Mouse (Mus musculus): ENCODE data around the gene Car15. TPM values are rescaled to one million over a fixed set of nuclear protein-coding genes. Genes with fewer than 3 reads are reported as not detected.
A peak's percentile ranks its signal among the peaks of the same experiment; 100 is the strongest.

Car15 gene
- total RNA-seq, 2 experiments from 2014 or later, result 3.4 to 3.5 TPM

GRCm38 (mm10) chr16:17834543-17834942, 3.6 kb downstream of the Car15 start:
- ATAC-seq (replicated peaks; ENCODE audit: low FRiP score, low TSS enrichment, poor library complexity, severe bottlenecking), result peak; percentile 32; the same call in 1 of the 2 replicates

- no peak for ATAC-seq (replicated peaks; ENCODE audit: low FRiP score, low TSS enrichment, poor library complexity, severe bottlenecking)
Measured at GRCm38 (mm10) chr16:17833681-17834399, 4.3 kb downstream of the Car15 start.

GRCm38 (mm10) chr16:17833321-17833680, 4.9 kb downstream of the Car15 start:
- no peak for ATAC-seq (replicated peaks; ENCODE audit: low FRiP score, low TSS enrichment, poor library complexity, severe bottlenecking)

GRCm38 (mm10) chr16:17832821-17833220, 5.3 kb downstream of the Car15 start, which contains the start of gene B830017H08Rik:
Gene B830017H08Rik (plus strand): TSS chr16:17833121.
- no peak for ATAC-seq (replicated peaks; ENCODE audit: low FRiP score, low TSS enrichment, poor library complexity, severe bottlenecking)

- ATAC-seq (replicated peaks; ENCODE audit: low FRiP score, low TSS enrichment, poor library complexity, severe bottlenecking), result 0 out of 2 replicates have a peak, but pooled peaks have one; percentile 24
Measured at GRCm38 (mm10) chr16:17831781-17832180, 6.4 kb downstream of the Car15 start.

- no peak for ATAC-seq (replicated peaks; ENCODE audit: low FRiP score, low TSS enrichment, poor library complexity, severe bottlenecking)
Measured at GRCm38 (mm10) chr16:17830385-17831178, 7.6 kb downstream of the Car15 start.

GRCm38 (mm10) chr16:17828867-17829266, 9.3 kb downstream of the Car15 start:
- no peak for ATAC-seq (replicated peaks; ENCODE audit: low FRiP score, low TSS enrichment, poor library complexity, severe bottlenecking)

- ATAC-seq (replicated peaks; ENCODE audit: low FRiP score, low TSS enrichment, poor library complexity, severe bottlenecking), result peak; percentile 30; the same call in 1 of the 2 replicates
Measured at GRCm38 (mm10) chr16:17828229-17828628, 9.9 kb downstream of the Car15 start.

GRCm38 (mm10) chr16:17826500-17826899, 11.7 kb downstream of the Car15 start:
- no peak for ATAC-seq (replicated peaks; ENCODE audit: low FRiP score, low TSS enrichment, poor library complexity, severe bottlenecking)

- no peak for ATAC-seq (replicated peaks; ENCODE audit: low FRiP score, low TSS enrichment, poor library complexity, severe bottlenecking)
Measured at GRCm38 (mm10) chr16:17816528-17816927, 21.6 kb downstream of the Car15 start.

GRCm38 (mm10) chr16:17815411-17816402, 22.5 kb downstream of the Car15 start:
- ATAC-seq (replicated peaks; ENCODE audit: low FRiP score, low TSS enrichment, poor library complexity, severe bottlenecking), result peak; percentile 86

GRCm38 (mm10) chr16:17813173-17813572, 25.0 kb downstream of the Car15 start:
- no peak for ATAC-seq (replicated peaks; ENCODE audit: low FRiP score, low TSS enrichment, poor library complexity, severe bottlenecking)

GRCm38 (mm10) chr16:17812120-17812519, 26.0 kb downstream of the Car15 start:
- no peak for ATAC-seq (replicated peaks; ENCODE audit: low FRiP score, low TSS enrichment, poor library complexity, severe bottlenecking)

- ATAC-seq (replicated peaks; ENCODE audit: low FRiP score, low TSS enrichment, poor library complexity, severe bottlenecking), result no peak
Measured at GRCm38 (mm10) chr16:17809711-17810110, 28.5 kb downstream of the Car15 start.

GRCm38 (mm10) chr16:17809125-17809524, 29.0 kb downstream of the Car15 start:
- ATAC-seq (replicated peaks; ENCODE audit: low FRiP score, low TSS enrichment, poor library complexity, severe bottlenecking), result no peak

GRCm38 (mm10) chr16:17807192-17808009, 30.8 kb downstream of the Car15 start:
- peak; percentile 78 for ATAC-seq (replicated peaks; ENCODE audit: low FRiP score, low TSS enrichment, poor library complexity, severe bottlenecking)

GRCm38 (mm10) chr16:17806581-17807191, 31.5 kb downstream of the Car15 start:
- no peak for ATAC-seq (replicated peaks; ENCODE audit: low FRiP score, low TSS enrichment, poor library complexity, severe bottlenecking)

- no peak for ATAC-seq (replicated peaks; ENCODE audit: low FRiP score, low TSS enrichment, poor library complexity, severe bottlenecking)
Measured at GRCm38 (mm10) chr16:17804982-17805381, 33.2 kb downstream of the Car15 start.

Data from megakaryocyte-erythroid progenitor cell, adult 5-6 weeks (primary cell).